Mouse (Mus musculus): ENCODE results near the gene Tnip2.

The Tnip2 gene

DNA sequence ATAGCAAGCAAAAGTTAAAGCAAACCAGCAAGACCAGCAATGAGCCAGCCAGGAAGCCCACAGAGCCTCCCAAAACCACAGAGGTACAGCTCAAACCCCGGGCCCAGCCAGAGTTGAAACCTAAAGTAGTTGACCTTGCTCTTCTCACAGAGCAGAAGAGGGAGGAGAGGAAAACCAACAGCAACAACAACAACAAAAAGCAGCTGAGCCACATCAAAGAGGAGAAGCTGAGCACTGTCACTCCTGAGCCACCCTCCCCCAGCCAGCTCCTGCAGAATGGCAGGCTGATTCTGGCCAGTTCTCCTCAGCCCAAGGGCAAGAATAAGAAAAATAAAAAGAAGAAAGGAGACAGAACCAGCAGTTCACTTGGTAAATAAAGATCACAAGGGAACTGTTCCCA, 47.7 kb downstream of the Tnip2 start:
- no peak for DNase-seq (ENCODE audit: extremely low read depth, low read depth)

- DNase-seq (ENCODE audit: extremely low read depth, low read depth): no peak
These were observed 52.0 kb downstream of the Tnip2 start for GRCm38 (mm10) chr5:34461841-34462240.

DNA sequence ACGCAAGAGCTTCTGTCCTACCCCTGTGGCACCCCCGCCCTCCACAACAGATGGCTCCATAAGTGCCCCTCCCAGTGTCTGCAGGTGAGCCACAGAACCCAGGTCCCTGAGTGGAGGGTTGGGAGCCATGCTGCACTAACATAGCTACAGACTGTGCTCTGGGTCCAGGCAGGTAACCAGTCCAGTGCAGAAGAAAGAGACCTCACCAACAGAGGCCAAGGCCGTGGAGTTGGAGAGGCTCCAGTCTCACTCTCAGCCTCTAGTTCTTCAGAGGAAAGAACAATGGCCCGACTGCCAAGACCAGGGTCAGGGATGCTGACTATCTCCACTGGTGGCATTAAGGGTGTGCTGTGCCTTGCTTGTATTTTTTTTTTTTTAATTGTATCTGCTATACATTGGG, 52.5 kb downstream of the Tnip2 start:
- DNase-seq (ENCODE audit: extremely low read depth, low read depth): no peak

DNA sequence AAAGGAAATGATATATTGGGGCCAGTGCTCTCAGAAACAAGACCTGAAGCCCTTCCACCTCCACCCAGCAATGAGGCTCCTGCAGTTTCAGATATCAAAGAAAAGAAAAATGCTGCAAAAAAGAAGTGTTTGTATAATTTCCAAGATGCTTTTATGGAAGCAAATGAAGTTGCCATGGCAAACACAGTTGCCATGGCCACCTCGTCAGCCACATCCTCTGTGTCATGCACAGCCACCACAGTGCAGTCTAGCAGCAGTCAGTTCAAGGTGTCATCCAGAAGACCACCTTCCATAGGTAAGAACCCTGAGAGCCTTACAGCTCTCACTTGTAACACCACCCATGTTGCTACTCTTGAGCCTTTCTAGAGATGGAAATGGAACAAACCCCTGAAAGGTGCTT, 54.8 kb downstream of the Tnip2 start:
- DNase-seq (ENCODE audit: extremely low read depth, low read depth): no peak

DNA sequence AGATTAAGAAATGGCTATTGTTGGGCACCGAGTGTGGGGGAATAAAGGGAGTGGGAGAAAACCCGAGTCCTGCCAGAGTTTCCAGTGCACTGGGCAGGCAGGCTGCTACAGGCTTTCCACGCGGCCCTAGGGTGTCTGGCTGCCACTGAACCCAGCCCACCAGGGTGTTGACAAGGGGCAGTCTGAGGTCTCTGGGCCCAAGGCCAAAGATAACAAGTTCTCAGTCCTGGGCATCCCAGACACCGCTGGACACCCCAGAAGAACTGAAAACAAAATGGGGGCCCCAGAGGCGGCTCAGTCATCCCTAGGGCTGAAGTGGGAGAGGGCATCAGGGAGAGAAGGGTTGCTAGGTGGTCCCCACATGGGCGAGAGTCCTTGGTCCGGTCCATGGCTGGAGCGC, 67.6 kb downstream of the Tnip2 start:
- no peak for DNase-seq (ENCODE audit: extremely low read depth, low read depth)

All from MEL-GATA-1-ER (cell line).